Mouse (Mus musculus): ENCODE data around the gene Asns. TPM values are rescaled to one million over a fixed set of nuclear protein-coding genes. Genes with fewer than 3 reads are reported as not detected.

Asns gene
- total and polyA plus RNA-seq, 2 experiments = 1.0 to 2.3 TPM

DNA sequence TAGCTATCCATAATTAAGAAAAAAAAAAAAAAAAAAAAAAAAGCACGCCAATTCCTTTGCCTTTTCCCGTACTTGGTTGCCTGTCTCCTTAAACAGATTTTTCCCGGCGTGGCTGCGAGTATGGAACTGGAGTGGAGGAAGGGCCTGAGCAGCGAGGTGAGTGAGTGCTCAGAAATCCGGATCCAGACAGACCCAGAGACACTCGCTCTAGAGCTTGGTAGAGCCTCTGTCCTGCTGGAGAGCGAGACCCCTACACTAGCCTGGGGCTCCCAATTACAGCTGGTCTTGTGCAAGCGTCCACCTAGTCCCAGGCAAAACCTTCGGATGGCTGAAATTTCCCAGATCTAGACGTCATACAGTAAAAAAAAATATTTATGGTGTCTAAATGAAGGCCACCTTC lies 603 bp downstream of the Asns start:
- WGBS = 2% methylated on average over 12 of the region's 12 CpGs
- Histone ChIP-seq H3K4me3 (ENCODE audit: insufficient read depth, low read depth, low read length) (peak overlapping the region; percentile 55; the same call in 1 of the 2 replicates), H3K27me3 (ENCODE audit: control insufficient read depth, insufficient read depth, low read length) (no peaks in the 10 kb centered on the region), H3K79me2 (ENCODE audit: control insufficient read depth, insufficient read depth, low read length) (no peaks in the 10 kb centered on the region), H3K27ac (replicated peaks; ENCODE audit: insufficient read depth, low read depth, low read length) (no peak overlapping the region), H3K4me1 (ENCODE audit: control insufficient read depth, insufficient read depth, low read length) (peaks cover 2% of the 10 kb centered on the region), H3K9ac (ENCODE audit: low read depth, low read length) (no peak overlapping the region; the same call in 1 of the 2 replicates), H3K36me3 (ENCODE audit: control insufficient read depth, insufficient read depth, low read length) (no peaks in the 10 kb centered on the region)
- no peak for TF ChIP-seq CTCF (IDR thresholded peaks at IDR 0.05; ENCODE audit: low read depth, low read length)
- TF ChIP-seq POLR2A (IDR thresholded peaks at IDR 0.05; ENCODE audit: extremely low read depth, insufficient read depth, low read length) = no peak
- DNase-seq (ENCODE audit: extremely low read depth, low read depth, low spot score) = no peak

DNA sequence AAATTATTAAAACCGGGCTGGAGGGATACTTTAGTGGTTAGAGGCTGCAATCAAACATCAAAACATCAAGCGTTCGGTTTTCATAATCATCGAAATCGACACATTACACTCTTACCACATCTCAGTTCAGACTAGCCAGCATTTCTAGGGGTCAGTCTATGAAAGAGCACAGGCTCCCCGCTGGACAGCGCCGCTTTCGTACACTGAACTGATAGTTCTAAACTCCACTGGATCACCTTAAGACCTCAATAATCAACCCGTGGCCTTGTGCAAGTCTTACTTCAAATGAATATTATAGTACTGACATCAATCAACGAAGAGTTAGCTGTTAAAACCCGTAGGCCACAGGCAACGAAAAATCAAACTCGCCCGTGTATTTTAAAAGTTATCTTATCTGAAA lies 1.0 kb downstream of the Asns start:
- Histone ChIP-seq H3K4me1 (ENCODE audit: control insufficient read depth, insufficient read depth, low read length) (peaks cover 2% of the 10 kb centered on the region), H3K27ac (replicated peaks; ENCODE audit: insufficient read depth, low read depth, low read length) (no peak overlapping the region), H3K79me2 (ENCODE audit: control insufficient read depth, insufficient read depth, low read length) (no peaks in the 10 kb centered on the region), H3K36me3 (ENCODE audit: control insufficient read depth, insufficient read depth, low read length) (no peaks in the 10 kb centered on the region), H3K9ac (ENCODE audit: low read depth, low read length) (no peak overlapping the region), H3K27me3 (ENCODE audit: control insufficient read depth, insufficient read depth, low read length) (no peaks in the 10 kb centered on the region), H3K4me3 (ENCODE audit: insufficient read depth, low read depth, low read length) (no peak overlapping the region)
- TF ChIP-seq POLR2A (IDR thresholded peaks at IDR 0.05; ENCODE audit: extremely low read depth, insufficient read depth, low read length) (no peak), CTCF (IDR thresholded peaks at IDR 0.05; ENCODE audit: low read depth, low read length) (no peak)
- no peak for DNase-seq (ENCODE audit: extremely low read depth, low read depth, low spot score)
- 33% methylated on average over 15 of the region's 15 CpGs for WGBS

DNA sequence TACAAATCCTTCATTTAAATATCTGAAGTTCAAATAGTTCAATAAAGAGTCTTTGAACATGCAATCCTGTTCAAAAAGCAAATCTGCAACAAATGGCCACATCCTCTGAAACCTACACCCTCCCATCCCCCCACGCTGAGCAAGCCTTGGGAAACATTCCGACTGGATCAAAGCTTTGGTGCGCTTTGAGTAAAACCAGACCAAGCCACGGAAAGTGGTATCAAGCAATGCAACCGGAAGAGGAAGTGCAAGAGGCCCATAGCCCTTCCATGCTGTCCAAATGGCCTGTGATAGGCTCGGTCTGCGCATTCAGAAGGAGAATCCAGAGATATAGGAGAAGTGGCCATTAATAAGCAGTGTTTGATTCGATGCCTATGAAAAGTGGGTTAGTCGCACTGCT lies 2.6 kb downstream of the Asns start:
- Histone ChIP-seq H3K36me3 (ENCODE audit: control insufficient read depth, insufficient read depth, low read length) (no peaks in the 10 kb centered on the region), H3K9ac (ENCODE audit: low read depth, low read length) (no peak overlapping the region), H3K27ac (replicated peaks; ENCODE audit: insufficient read depth, low read depth, low read length) (no peak overlapping the region), H3K27me3 (ENCODE audit: control insufficient read depth, insufficient read depth, low read length) (no peaks in the 10 kb centered on the region), H3K79me2 (ENCODE audit: control insufficient read depth, insufficient read depth, low read length) (no peaks in the 10 kb centered on the region), H3K4me1 (ENCODE audit: control insufficient read depth, insufficient read depth, low read length) (peaks cover 2% of the 10 kb centered on the region), H3K4me3 (ENCODE audit: insufficient read depth, low read depth, low read length) (no peak overlapping the region)
- TF ChIP-seq CTCF (IDR thresholded peaks at IDR 0.05; ENCODE audit: low read depth, low read length) (no peak), POLR2A (IDR thresholded peaks at IDR 0.05; ENCODE audit: extremely low read depth, insufficient read depth, low read length) (no peak)
- WGBS = 61% methylated on average over 9 of the region's 9 CpGs
- no peak for DNase-seq (ENCODE audit: extremely low read depth, low read depth, low spot score)

DNA sequence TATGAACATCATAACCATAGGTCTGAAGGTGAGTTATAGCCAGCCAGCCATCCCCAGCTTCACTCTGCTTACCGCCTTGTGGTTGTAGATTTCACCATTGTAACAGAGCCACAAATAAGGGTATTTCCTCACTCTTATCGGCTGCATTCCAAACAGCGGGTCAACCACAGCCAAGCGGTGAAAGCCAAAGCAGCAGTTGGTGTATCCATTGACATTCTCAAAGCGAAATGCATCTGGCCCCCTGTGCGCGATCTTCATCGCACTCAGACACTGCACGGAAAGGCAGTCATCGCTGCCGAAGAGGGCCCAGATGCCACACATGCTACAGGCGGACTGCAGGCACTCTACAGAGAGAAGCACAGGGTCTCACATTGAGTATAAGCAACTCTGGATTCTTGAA lies 3.9 kb downstream of the Asns start:
- DNase-seq (ENCODE audit: extremely low read depth, low read depth, low spot score) = no peak
- 75% methylated on average over 12 of the region's 12 CpGs for WGBS
- no peak overlapping the region for H3K27ac ChIP-seq (replicated peaks; ENCODE audit: insufficient read depth, low read depth, low read length)
- no peak overlapping the region for H3K4me3 ChIP-seq (ENCODE audit: insufficient read depth, low read depth, low read length)
- H3K27me3 ChIP-seq (ENCODE audit: control insufficient read depth, insufficient read depth, low read length) = no peaks in the 10 kb centered on the region
- H3K36me3 ChIP-seq (ENCODE audit: control insufficient read depth, insufficient read depth, low read length) = no peaks in the 10 kb centered on the region
- H3K9ac ChIP-seq (ENCODE audit: low read depth, low read length) = no peak overlapping the region
- no peaks in the 10 kb centered on the region for H3K79me2 ChIP-seq (ENCODE audit: control insufficient read depth, insufficient read depth, low read length)
- TF ChIP-seq POLR2A (IDR thresholded peaks at IDR 0.05; ENCODE audit: extremely low read depth, insufficient read depth, low read length) = no peak
- no peak for TF ChIP-seq CTCF (IDR thresholded peaks at IDR 0.05; ENCODE audit: low read depth, low read length)
- H3K4me1 ChIP-seq (ENCODE audit: control insufficient read depth, insufficient read depth, low read length) = peaks cover 2% of the 10 kb centered on the region

DNA sequence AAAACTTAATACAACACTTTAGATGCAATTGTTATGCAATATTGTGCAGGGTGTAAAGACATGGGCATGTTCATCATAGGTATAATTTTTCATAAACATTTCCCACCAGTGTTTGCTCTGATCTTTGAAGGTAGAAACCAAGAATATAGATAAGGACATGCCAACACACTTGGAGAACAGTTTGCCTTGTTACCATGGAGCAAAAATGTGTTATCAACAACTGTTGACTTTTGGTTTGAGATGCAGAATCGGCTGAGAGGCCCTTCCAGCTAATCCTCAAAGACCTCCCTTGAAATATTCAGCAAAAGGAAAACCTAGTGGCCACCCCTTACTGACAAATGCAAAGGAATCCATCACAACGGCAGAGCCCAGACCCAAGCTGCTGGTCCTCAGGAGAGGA lies 7.0 kb downstream of the Asns start:
- no peak for DNase-seq (ENCODE audit: extremely low read depth, low read depth, low spot score)
- Histone ChIP-seq H3K36me3 (ENCODE audit: control insufficient read depth, insufficient read depth, low read length) (no peaks in the 10 kb centered on the region; the same call in 1 of the 2 replicates), H3K27ac (replicated peaks; ENCODE audit: insufficient read depth, low read depth, low read length) (no peak overlapping the region), H3K4me1 (ENCODE audit: control insufficient read depth, insufficient read depth, low read length) (peaks cover 2% of the 10 kb centered on the region; the same call in 1 of the 2 replicates), H3K4me3 (ENCODE audit: insufficient read depth, low read depth, low read length) (no peak overlapping the region), H3K79me2 (ENCODE audit: control insufficient read depth, insufficient read depth, low read length) (no peaks in the 10 kb centered on the region), H3K9ac (ENCODE audit: low read depth, low read length) (no peak overlapping the region), H3K27me3 (ENCODE audit: control insufficient read depth, insufficient read depth, low read length) (no peaks in the 10 kb centered on the region)
- WGBS = 76% methylated on average over 2 of the region's 2 CpGs
- TF ChIP-seq POLR2A (IDR thresholded peaks at IDR 0.05; ENCODE audit: extremely low read depth, insufficient read depth, low read length) (no peak), CTCF (IDR thresholded peaks at IDR 0.05; ENCODE audit: low read depth, low read length) (no peak)

GRCm38 (mm10) chr6:7676194-7676901 lies 16.7 kb downstream of the Asns start:
- 91% methylated on average over 8 of the region's 8 CpGs for WGBS
- TF ChIP-seq POLR2A (IDR thresholded peaks at IDR 0.05; ENCODE audit: extremely low read depth, insufficient read depth, low read length) (no peak), CTCF (IDR thresholded peaks at IDR 0.05; ENCODE audit: low read depth, low read length) (no peak)
- no peak overlapping the region for H3K4me3 ChIP-seq (ENCODE audit: insufficient read depth, low read depth, low read length)
- no peak overlapping the region for H3K9ac ChIP-seq (ENCODE audit: low read depth, low read length)
- no peak for DNase-seq (ENCODE audit: extremely low read depth, low read depth, low spot score)
- no peaks in the 10 kb centered on the region for H3K27me3 ChIP-seq (ENCODE audit: control insufficient read depth, insufficient read depth, low read length)
- H3K4me1 ChIP-seq (ENCODE audit: control insufficient read depth, insufficient read depth, low read length) = no peaks in the 10 kb centered on the region
- H3K79me2 ChIP-seq (ENCODE audit: control insufficient read depth, insufficient read depth, low read length) = no peaks in the 10 kb centered on the region
- no peak overlapping the region for H3K27ac ChIP-seq (replicated peaks; ENCODE audit: insufficient read depth, low read depth, low read length)
- no peaks in the 10 kb centered on the region for H3K36me3 ChIP-seq (ENCODE audit: control insufficient read depth, insufficient read depth, low read length)
